Mouse (Mus musculus): Measurements from ENCODE around the gene Kdelc2. TPM values are rescaled to one million over a fixed set of nuclear protein-coding genes. Genes with fewer than 3 reads are reported as not detected.

Kdelc2 gene
- total RNA-seq (2015; ENCODE audit: low replicate concordance) (0.84 and 0.96 TPM in 2 replicates), total RNA-seq (2017; ENCODE audit: low replicate concordance) (0.34 and 0.42 TPM in 2 replicates)

- no peak for ATAC-seq (replicated peaks; ENCODE audit: low FRiP score, poor library complexity, severe bottlenecking)
Observed at GRCm38 (mm10) chr9:53383951-53384866, at the start of gene Kdelc2. Gene Kdelc2, plus strand, starts transcription at chr9:53384025.

GRCm38 (mm10) chr9:53335131-53335530 lies 48.7 kb upstream of the Kdelc2 start:
- no peak for ATAC-seq (replicated peaks; ENCODE audit: low FRiP score, poor library complexity, severe bottlenecking)

- ATAC-seq (replicated peaks; ENCODE audit: low FRiP score, poor library complexity, severe bottlenecking) = no peak
Observed at GRCm38 (mm10) chr9:53339603-53340002, 44.2 kb upstream of the Kdelc2 start.

DNA sequence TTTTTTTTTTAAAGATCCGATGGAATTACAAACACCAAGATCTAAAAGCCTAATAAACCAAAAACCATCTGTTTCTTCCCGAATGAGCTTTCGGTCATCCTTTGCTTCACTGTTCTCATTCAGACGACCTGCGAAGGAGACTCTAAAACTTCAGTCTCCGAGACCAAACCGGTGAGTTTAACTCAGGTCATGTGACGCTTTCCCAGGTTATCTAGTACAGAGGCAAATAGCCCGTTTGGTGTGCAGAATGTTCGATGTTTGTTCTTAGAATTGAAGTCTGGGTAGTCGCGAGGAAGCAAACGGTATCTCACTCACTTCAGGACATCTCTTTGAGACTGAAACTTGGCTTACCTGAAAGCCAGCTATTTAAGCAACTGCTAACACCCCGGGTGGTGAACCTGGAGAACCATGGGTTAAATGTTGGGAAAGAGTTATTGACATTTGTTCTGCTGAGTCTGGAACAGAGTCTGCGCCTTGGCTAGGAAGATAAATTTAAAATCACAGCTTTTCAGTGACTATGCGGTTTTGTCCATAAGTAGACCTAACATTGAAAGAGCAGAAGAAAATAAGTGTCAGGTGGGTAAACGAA lies 43.4 kb upstream of the Kdelc2 start:
- no peak for ATAC-seq (replicated peaks; ENCODE audit: low FRiP score, poor library complexity, severe bottlenecking)

DNA sequence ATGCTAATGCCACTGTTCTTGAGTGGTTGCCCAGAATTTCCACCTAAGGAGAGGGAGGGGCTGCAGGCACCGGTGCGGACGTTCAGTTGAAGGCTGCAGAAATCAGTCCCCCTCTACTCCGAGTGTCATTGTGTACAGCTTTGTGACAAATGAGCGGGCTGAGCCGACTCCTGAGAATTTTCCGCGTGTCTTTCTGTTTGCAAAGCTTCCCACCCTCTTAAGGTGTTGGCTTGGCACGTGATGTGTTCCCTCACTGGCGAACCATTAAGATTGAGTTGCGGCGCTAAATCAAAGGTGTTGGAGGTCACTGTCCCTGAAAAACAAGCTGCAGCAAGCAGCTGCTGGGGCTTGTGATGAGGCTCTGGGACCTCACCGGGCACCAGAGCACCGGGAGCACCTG lies 42.9 kb upstream of the Kdelc2 start:
- no peak for ATAC-seq (replicated peaks; ENCODE audit: low FRiP score, poor library complexity, severe bottlenecking)

GRCm38 (mm10) chr9:53341981-53342380 lies 41.8 kb upstream of the Kdelc2 start:
- ATAC-seq (replicated peaks; ENCODE audit: low FRiP score, poor library complexity, severe bottlenecking) = no peak

DNA sequence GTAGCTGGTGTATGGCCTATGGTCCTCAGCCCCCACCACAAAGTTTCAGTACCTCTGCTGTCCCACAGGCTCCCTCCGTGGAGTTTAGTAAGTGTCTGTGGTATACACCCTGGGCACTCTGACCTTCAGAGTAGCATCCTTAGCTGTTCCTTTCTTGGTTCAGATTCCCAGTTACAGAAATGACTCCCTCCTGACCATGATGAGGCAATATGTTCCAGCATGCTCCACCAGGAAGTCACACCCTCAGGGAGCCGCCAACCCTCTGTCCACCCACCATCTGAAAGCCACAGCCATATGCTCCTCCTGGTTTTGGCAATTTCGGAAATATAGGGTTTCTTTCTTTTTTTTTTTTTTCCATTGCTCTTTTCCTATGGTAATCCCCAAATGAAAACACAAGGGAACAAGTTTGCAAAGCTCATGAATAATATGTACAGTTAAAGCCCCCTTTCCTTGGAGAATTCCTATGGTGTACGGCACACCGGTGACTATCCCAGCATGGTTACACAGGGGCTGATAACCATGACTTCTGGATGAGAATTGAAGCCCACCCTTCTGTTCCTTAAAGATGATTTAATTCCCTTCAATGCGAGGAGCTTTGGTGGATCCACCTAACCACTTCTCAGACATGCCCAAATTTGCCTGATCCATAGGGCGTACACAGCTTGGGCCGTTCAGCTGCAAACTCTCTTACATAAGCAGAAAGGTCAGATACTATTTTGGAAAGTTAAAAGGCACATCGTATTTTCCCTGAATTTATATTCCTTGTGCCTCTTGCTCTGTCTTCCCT lies 39.0 kb upstream of the Kdelc2 start:
- ATAC-seq (replicated peaks; ENCODE audit: low FRiP score, poor library complexity, severe bottlenecking) = no peak

DNA sequence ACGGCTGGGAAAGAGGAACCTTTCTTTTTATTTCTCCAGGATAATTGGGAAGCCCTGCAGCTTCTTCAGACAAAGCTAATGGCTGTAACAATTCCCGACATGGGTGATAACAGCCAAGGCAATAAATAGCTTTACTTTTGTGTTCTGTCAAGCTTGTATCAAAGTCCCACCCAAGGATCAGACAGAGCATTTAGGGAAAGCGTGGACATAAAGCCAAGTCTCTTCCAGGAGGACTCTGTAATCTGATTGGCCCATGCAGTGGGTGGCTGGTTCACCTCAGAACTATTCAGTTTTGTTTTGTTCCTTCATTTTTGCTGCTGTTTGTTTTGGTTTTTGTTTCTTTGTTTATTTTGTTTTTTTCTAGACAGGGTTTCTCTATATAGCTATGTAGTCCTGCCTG lies 38.1 kb upstream of the Kdelc2 start:
- ATAC-seq (replicated peaks; ENCODE audit: low FRiP score, poor library complexity, severe bottlenecking) = no peak

GRCm38 (mm10) chr9:53346402-53346801 lies 37.4 kb upstream of the Kdelc2 start:
- ATAC-seq (replicated peaks; ENCODE audit: low FRiP score, poor library complexity, severe bottlenecking) = no peak

- ATAC-seq (replicated peaks; ENCODE audit: low FRiP score, poor library complexity, severe bottlenecking) = no peak
Observed at GRCm38 (mm10) chr9:53349211-53349610, 34.6 kb upstream of the Kdelc2 start.

DNA sequence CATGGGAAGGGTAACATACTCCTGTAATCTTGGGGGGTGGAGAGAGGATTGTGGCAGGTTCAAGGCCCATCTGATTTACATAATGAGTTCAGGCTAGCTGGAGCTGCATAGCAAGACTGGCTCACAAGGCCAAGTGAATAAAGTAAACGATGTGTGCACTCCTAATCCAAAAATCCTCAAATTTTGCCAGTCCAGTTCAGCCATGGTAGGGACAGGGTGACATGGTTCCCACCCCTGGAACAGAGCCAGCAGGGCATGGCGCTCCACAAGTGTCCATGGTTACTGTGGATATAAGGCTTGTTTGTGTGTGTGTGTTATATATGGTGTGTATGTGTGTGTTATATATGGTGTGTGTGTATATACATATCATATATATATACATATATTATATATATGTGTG lies 33.5 kb upstream of the Kdelc2 start:
- no peak for ATAC-seq (replicated peaks; ENCODE audit: low FRiP score, poor library complexity, severe bottlenecking)

- ATAC-seq (replicated peaks; ENCODE audit: low FRiP score, poor library complexity, severe bottlenecking) = no peak
Observed at GRCm38 (mm10) chr9:53351899-53352298, 31.9 kb upstream of the Kdelc2 start.

- no peak for ATAC-seq (replicated peaks; ENCODE audit: low FRiP score, poor library complexity, severe bottlenecking)
Observed at GRCm38 (mm10) chr9:53353161-53353560, 30.7 kb upstream of the Kdelc2 start.

GRCm38 (mm10) chr9:53356219-53357155 lies 27.3 kb upstream of the Kdelc2 start:
- no peak for ATAC-seq (replicated peaks; ENCODE audit: low FRiP score, poor library complexity, severe bottlenecking)

DNA sequence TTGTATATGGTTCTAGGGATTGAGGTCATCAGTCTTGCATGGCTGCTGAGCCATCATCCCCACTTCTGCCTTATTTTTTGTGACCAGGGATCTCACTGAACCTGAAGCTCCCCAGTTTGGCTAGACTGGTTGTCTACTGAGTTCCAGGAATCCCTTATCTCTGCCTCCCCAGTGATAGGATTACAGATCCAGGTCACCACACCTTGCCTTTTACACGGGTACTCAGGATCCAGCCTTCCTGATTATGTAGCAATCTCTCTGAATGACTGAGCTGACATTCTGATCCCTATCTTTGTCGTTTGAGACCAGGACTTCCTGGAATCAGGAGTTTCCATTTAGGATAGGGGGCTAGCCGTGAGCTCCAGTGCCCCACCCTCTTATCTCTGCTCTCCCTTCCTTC lies 12.5 kb upstream of the Kdelc2 start:
- no peak for ATAC-seq (replicated peaks; ENCODE audit: low FRiP score, poor library complexity, severe bottlenecking)

DNA sequence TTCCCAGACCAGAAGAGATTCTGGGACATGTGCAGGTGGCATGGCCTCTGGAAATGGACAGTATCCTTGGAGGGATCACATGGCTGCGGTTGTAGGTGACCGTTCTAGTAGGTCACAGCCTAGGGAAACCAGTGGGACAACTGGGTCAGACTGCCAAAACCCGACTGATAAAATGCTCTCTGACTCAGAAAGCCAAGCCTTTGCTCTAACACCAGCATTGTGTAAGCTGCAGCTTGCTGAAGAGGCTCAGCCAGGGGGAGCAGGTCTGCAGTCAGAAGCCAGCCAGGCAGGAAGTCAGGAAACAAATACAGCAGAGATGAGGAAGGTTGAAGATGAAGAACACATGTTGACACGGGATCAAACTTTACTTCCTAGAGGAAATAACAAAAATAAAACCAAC lies 7.9 kb upstream of the Kdelc2 start:
- no peak for ATAC-seq (replicated peaks; ENCODE audit: low FRiP score, poor library complexity, severe bottlenecking)

- no peak for ATAC-seq (replicated peaks; ENCODE audit: low FRiP score, poor library complexity, severe bottlenecking)
Observed at GRCm38 (mm10) chr9:53376820-53377219, 7.0 kb upstream of the Kdelc2 start.

DNA sequence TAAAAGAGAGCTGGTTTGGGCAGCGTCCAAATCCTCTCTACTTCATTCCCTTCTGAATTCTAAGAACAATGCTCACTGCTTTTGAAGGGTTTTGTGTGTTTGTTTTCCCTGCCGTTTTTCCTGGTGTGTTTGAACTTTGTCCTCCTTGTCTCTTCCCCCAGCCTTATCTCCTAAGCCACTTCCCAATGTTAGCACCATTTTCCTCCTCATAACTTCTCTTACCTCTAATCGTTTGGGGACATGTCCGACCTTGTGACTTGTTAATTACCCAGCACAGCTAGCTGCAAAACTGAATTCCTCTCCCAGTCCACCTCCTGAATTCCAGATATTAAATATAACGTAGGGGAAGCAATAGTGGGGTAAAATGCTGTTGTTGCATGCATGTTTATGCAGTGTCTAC lies 6.2 kb upstream of the Kdelc2 start:
- no peak for ATAC-seq (replicated peaks; ENCODE audit: low FRiP score, poor library complexity, severe bottlenecking)

DNA sequence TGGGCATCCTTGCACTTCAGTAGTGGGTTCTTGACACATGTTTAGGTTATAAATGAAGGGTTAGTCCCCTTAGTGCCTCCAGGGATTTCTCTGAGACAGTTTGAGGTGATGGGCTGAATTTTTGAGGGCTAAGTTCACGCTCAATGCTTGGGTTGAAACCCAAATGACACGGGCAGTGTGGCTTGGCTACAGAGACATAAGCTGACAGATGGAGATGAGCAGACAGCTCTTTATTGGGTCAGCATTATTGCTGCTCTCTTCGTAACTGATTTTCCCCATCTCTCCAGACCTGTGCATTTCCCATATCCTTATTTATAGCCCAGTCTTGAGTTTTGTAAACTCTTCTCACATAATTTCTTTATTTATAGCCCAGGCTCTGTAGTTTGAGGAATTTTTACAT lies 5.7 kb upstream of the Kdelc2 start:
- no peak for ATAC-seq (replicated peaks; ENCODE audit: low FRiP score, poor library complexity, severe bottlenecking)

All from erythroblast, adult 5-6 weeks (primary cell).